Mouse (Mus musculus): Measurements from ENCODE around the gene Spata20. TPM values are rescaled to one million over a fixed set of nuclear protein-coding genes. Genes with fewer than 3 reads are reported as not detected.

Gene Spata20
- polyA plus RNA-seq, 1 experiment from 2014 or later = 0.40 TPM

DNA sequence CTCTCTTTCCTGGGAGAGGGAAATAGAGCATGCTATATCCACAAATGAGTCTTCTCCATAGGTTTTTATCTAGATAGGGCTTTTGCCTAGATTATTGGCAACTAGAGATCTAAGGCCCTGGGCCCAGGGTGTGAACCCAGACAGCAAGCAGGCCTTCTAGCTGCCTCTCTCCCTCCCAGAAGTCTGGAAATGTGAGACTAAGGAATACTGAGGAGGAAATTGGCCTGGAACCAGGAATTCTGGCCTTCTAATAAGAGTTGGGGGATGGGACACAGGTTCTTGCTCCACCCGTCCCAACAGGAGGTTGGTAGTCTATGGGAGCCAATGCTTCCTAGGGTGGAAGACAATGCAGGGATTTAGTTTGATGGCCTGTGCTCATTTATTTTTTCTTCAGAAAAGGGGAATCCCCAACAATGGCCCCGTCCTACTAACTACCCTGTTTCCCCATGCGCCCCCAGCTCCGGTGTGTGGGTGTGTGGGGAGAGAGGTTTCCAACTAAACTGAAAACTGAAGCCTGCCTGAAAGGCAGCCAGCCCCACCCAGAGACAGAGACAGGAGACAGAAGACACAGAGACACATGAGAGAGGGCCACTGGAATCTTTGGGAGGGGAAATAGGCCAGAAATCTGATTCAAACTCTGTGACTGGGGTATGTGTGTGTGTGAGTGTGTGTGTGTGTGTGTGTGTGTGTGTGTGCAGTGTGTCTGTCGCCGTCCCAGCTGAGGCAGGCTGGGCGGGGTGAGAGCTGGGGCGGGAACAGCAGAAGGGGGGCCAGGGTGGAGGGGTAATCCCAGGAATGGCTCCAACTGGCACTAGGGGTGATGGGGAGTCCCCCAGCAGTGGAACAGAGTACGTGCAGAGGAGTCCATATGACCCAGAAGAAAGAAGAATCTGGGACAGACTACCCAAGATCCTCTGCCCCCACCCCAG, 16.6 kb downstream of the Spata20 start:
- Histone ChIP-seq H3K4me2 (peak overlapping the region; percentile 83), H3K9ac (replicated peaks) (peak overlapping the region; percentile 37; the same call in 1 of the 2 replicates), H3K36me3 (peaks cover 30% of the 10 kb centered on the region), H3K4me3 (replicated peaks) (peak overlapping the region; percentile 97), H3K27ac (peak overlapping the region; percentile 98), H3K4me1 (replicated peaks) (peaks cover 65% of the 10 kb centered on the region), H3K9me3 (no peaks in the 10 kb centered on the region), H3K27me3 (no peaks in the 10 kb centered on the region; the same call in 1 of the 2 replicates)
- ATAC-seq (ENCODE audit: insufficient number of reproducible peaks, insufficient read depth, low FRiP score, low TSS enrichment, low read depth) = no peak
- 30% methylated on average over 9 of the region's 9 CpGs for WGBS

- peak overlapping the region; percentile 83 for H3K4me2 ChIP-seq
- 28% methylated on average over 4 of the region's 4 CpGs for WGBS
- peak overlapping the region; percentile 98 for H3K27ac ChIP-seq
- H3K9me3 ChIP-seq = no peaks in the 10 kb centered on the region
- 0 out of 2 replicates have a peak overlapping the region, but pooled peaks have one; percentile 37 for H3K9ac ChIP-seq (replicated peaks)
- peak overlapping the region; percentile 97 for H3K4me3 ChIP-seq (replicated peaks)
- 0 out of 2 replicates have a peak, but pooled peaks have one; percentile 2 for ATAC-seq (ENCODE audit: insufficient number of reproducible peaks, insufficient read depth, low FRiP score, low TSS enrichment, low read depth)
- peaks cover 71% of the 10 kb centered on the region for H3K4me1 ChIP-seq (replicated peaks)
- H3K36me3 ChIP-seq = peaks cover 38% of the 10 kb centered on the region
- H3K27me3 ChIP-seq = no peaks in the 10 kb centered on the region; the same call in 1 of the 2 replicates
Measured at GRCm38 (mm10) chr11:94468582-94469064, 17.4 kb downstream of the Spata20 start.

- Histone ChIP-seq H3K9ac (replicated peaks) (no peak overlapping the region), H3K4me1 (replicated peaks) (peaks cover 63% of the 10 kb centered on the region), H3K4me3 (replicated peaks) (no peak overlapping the region), H3K4me2 (no peak overlapping the region), H3K27me3 (no peaks in the 10 kb centered on the region), H3K36me3 (peaks cover 60% of the 10 kb centered on the region), H3K9me3 (no peaks in the 10 kb centered on the region), H3K27ac (0 out of 2 replicates have a peak overlapping the region, but pooled peaks have one; percentile 35)
- WGBS = 90% methylated on average over 17 of the region's 17 CpGs
- ATAC-seq (ENCODE audit: insufficient number of reproducible peaks, insufficient read depth, low FRiP score, low TSS enrichment, low read depth) = no peak
Measured at GRCm38 (mm10) chr11:94466333-94466855, 19.6 kb downstream of the Spata20 start.

GRCm38 (mm10) chr11:94464170-94464569, 21.8 kb downstream of the Spata20 start:
- H3K27ac ChIP-seq = no peak overlapping the region
- no peaks in the 10 kb centered on the region for H3K9me3 ChIP-seq
- H3K4me2 ChIP-seq = no peak overlapping the region
- peaks cover 82% of the 10 kb centered on the region for H3K36me3 ChIP-seq
- H3K4me1 ChIP-seq (replicated peaks) = peaks cover 41% of the 10 kb centered on the region
- H3K9ac ChIP-seq (replicated peaks) = no peak overlapping the region
- 7% methylated on average over 2 of the region's 2 CpGs for whole genome bisulfite sequencing
- no peaks in the 10 kb centered on the region for H3K27me3 ChIP-seq
- H3K4me3 ChIP-seq (replicated peaks) = no peak overlapping the region
- ATAC-seq (ENCODE audit: insufficient number of reproducible peaks, insufficient read depth, low FRiP score, low TSS enrichment, low read depth) = no peak

GRCm38 (mm10) chr11:94461856-94462255, 24.1 kb downstream of the Spata20 start:
- H3K9ac ChIP-seq (replicated peaks) = no peak overlapping the region
- ATAC-seq (ENCODE audit: insufficient number of reproducible peaks, insufficient read depth, low FRiP score, low TSS enrichment, low read depth) = no peak
- peaks cover 98% of the 10 kb centered on the region for H3K36me3 ChIP-seq

GRCm38 (mm10) chr11:94457001-94457400, 29.0 kb downstream of the Spata20 start:
- Histone ChIP-seq H3K36me3 (peaks cover 94% of the 10 kb centered on the region), H3K9me3 (no peaks in the 10 kb centered on the region), H3K27me3 (no peaks in the 10 kb centered on the region), H3K4me3 (replicated peaks) (no peak overlapping the region), H3K9ac (replicated peaks) (no peak overlapping the region), H3K27ac (no peak overlapping the region), H3K4me2 (no peak overlapping the region), H3K4me1 (replicated peaks) (no peaks in the 10 kb centered on the region; the same call in 1 of the 2 replicates)
- WGBS = 85% methylated on average over 15 of the region's 15 CpGs
- ATAC-seq (ENCODE audit: insufficient number of reproducible peaks, insufficient read depth, low FRiP score, low TSS enrichment, low read depth) = no peak

More at GRCm38 (mm10) chr11:94461856-94462255, 24.1 kb downstream of the Spata20 start:
- H3K4me1 ChIP-seq (replicated peaks) = peaks cover 21% of the 10 kb centered on the region
- no peak overlapping the region for H3K4me2 ChIP-seq
- WGBS = 93% methylated on average over 11 of the region's 11 CpGs
- no peak overlapping the region for H3K27ac ChIP-seq
- H3K27me3 ChIP-seq = no peaks in the 10 kb centered on the region
- H3K4me3 ChIP-seq (replicated peaks) = no peak overlapping the region
- no peaks in the 10 kb centered on the region for H3K9me3 ChIP-seq

- H3K27me3 ChIP-seq = no peaks in the 10 kb centered on the region
- WGBS = 80% methylated on average over 3 of the region's 3 CpGs
- no peak overlapping the region for H3K4me2 ChIP-seq
- no peak for ATAC-seq (ENCODE audit: insufficient number of reproducible peaks, insufficient read depth, low FRiP score, low TSS enrichment, low read depth)
- peaks cover 94% of the 10 kb centered on the region for H3K36me3 ChIP-seq
- no peaks in the 10 kb centered on the region for H3K9me3 ChIP-seq
- H3K4me1 ChIP-seq (replicated peaks) = peaks cover 4% of the 10 kb centered on the region; the same call in 1 of the 2 replicates
- H3K4me3 ChIP-seq (replicated peaks) = no peak overlapping the region
- no peak overlapping the region for H3K27ac ChIP-seq
- H3K9ac ChIP-seq (replicated peaks) = no peak overlapping the region
Measured at GRCm38 (mm10) chr11:94456347-94456746, 29.6 kb downstream of the Spata20 start.

DNA sequence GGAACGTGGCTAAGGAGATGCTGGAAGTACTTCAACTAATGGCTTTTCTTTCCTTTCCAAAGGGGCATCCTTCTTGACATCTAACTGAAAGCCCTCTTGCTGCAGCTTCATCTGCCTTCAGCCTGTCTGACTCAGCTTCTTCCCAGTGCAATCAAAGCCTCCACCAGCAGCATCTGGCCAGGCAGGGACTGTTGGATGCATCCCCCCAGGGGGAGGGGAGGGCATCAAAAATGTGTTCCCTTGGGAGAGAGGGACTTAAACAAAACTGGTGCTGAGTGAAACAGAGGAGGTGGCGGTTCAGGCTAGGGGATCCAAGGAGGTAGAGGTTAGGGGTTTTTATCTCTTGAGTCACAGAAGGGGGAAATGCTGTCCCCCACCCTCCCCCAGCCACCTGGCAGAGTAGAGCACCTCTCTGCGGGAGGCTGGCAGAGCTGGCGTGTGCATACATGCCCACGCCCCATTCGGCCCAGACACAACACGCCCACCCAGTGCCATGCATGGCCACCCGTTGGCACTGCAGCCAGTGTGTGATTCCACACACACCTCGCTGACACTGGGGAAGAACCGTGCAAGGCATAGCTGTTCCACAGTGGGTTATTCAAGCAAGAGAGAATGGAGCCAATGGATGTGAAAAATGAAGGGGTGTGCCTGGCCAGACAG, 30.7 kb downstream of the Spata20 start:
- H3K9me3 ChIP-seq = no peaks in the 10 kb centered on the region
- ATAC-seq (ENCODE audit: insufficient number of reproducible peaks, insufficient read depth, low FRiP score, low TSS enrichment, low read depth) = no peak
- no peak overlapping the region for H3K4me2 ChIP-seq
- H3K4me1 ChIP-seq (replicated peaks) = peaks cover 9% of the 10 kb centered on the region; the same call in 1 of the 2 replicates
- H3K4me3 ChIP-seq (replicated peaks) = no peak overlapping the region
- H3K27me3 ChIP-seq = no peaks in the 10 kb centered on the region
- H3K36me3 ChIP-seq = peaks cover 94% of the 10 kb centered on the region
- H3K27ac ChIP-seq = no peak overlapping the region
- H3K9ac ChIP-seq (replicated peaks) = no peak overlapping the region
- WGBS = 77% methylated on average over 10 of the region's 10 CpGs

- no peak for ATAC-seq (ENCODE audit: insufficient number of reproducible peaks, insufficient read depth, low FRiP score, low TSS enrichment, low read depth)
- no peak overlapping the region for H3K4me3 ChIP-seq (replicated peaks)
- no peak overlapping the region for H3K9ac ChIP-seq (replicated peaks)
- H3K9me3 ChIP-seq = no peaks in the 10 kb centered on the region
- peaks cover 94% of the 10 kb centered on the region for H3K36me3 ChIP-seq
- H3K27ac ChIP-seq = no peak overlapping the region
- no peaks in the 10 kb centered on the region for H3K27me3 ChIP-seq
- peaks cover 9% of the 10 kb centered on the region; the same call in 1 of the 2 replicates for H3K4me1 ChIP-seq (replicated peaks)
- 68% methylated on average over 5 of the region's 5 CpGs for WGBS
- no peak overlapping the region for H3K4me2 ChIP-seq
Measured at GRCm38 (mm10) chr11:94454756-94455155, 31.2 kb downstream of the Spata20 start.

DNA sequence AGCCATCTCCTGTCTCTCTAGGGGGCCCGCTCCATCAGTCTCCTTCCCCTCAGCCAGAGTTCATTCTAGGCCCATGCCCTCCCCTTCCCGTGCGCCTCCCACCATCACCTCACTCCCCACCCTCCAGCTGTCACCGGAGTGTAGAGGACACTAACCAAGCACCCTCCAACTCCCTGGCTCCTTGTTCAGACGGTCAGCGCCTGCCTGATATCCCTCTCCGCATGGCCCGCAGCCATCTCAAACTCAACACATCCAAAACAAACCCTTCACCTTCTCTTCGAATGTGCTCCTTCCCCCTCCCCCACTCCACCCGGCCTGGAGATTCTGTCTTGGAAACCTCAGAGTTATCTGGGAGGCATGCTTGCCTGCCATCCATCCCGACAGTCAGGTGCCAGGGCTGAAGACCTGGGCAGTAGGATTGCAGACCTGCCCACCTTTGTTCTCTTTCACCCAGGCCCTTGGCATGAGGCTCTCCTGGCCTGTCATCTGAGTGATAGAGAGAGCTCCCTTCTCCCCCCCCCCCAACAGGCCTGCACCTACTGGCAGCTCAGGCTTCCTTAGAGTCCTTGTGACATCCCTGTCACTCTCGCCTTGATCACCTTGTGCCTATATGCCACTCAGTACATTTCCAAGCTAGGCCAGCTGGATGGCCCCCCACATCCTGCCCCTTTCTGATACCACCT, 34.7 kb downstream of the Spata20 start:
- Histone ChIP-seq H3K9ac (replicated peaks) (no peak overlapping the region), H3K4me1 (replicated peaks) (peaks cover 9% of the 10 kb centered on the region; the same call in 1 of the 2 replicates), H3K4me2 (no peak overlapping the region), H3K27me3 (no peaks in the 10 kb centered on the region), H3K27ac (no peak overlapping the region), H3K9me3 (no peaks in the 10 kb centered on the region), H3K36me3 (peaks cover 86% of the 10 kb centered on the region), H3K4me3 (replicated peaks) (no peak overlapping the region)
- WGBS = 54% methylated on average over 12 of the region's 12 CpGs
- no peak for ATAC-seq (ENCODE audit: insufficient number of reproducible peaks, insufficient read depth, low FRiP score, low TSS enrichment, low read depth)

Measured in limb, embryonic 12.5 days (tissue).